Comparison of ENCODE assay signal across 9 mouse cellular contexts in genomic region chr6:141041781-141042625, GRCm38 (mm10).
DNase-seq lines count a peak whose midpoint lies in the region; ATAC-seq lines count a peak whose summit lies in the region.
"Had no signal": no experiment of that assay in that cellular context is flagged by ENCODE, and none has a peak within 500 bp of the region (broad histone marks: within the 10 kb centered on the region; RNA-seq: fewer than 3 reads in every experiment).

No protein-coding gene starts in this region.

- WGBS in midbrain, embryonic 14.5 days = 74% methylated on average over 16 of the region's 16 CpGs
- 77% methylated on average over 16 of the region's 16 CpGs for WGBS in midbrain, embryonic 13.5 days
- 45% methylated on average over 16 of the region's 16 CpGs for WGBS in heart, embryonic 16.5 days

- no peak overlapping the region for H3K27ac ChIP-seq in midbrain, embryonic 14.5 days (replicated peaks; ENCODE audit: low read depth, low read length)
- H3K27ac ChIP-seq in midbrain, embryonic 13.5 days = no peak overlapping the region
- peak overlapping the region; percentile 71 for H3K27ac ChIP-seq in heart, embryonic 16.5 days (ENCODE audit: low read length)
- H3K27ac ChIP-seq: neural tube, embryonic 12.5 days had no signal

- no peak overlapping the region for H3K4me2 ChIP-seq in midbrain, embryonic 14.5 days (ENCODE audit: low read length)
- no peak overlapping the region for H3K4me2 ChIP-seq in midbrain, embryonic 13.5 days (replicated peaks)
- peak overlapping the region; percentile 32 for H3K4me2 ChIP-seq in heart, embryonic 16.5 days (ENCODE audit: low read depth, low read length)
- H3K4me2 ChIP-seq: neural tube, embryonic 12.5 days had no signal

- no peak overlapping the region for H3K9ac ChIP-seq in midbrain, embryonic 14.5 days (replicated peaks; ENCODE audit: low read length)
- no peak overlapping the region for H3K9ac ChIP-seq in midbrain, embryonic 13.5 days (replicated peaks)
- H3K9ac ChIP-seq in heart, embryonic 16.5 days (ENCODE audit: low read length) = peak overlapping the region; percentile 25; the same call in 1 of the 2 replicates
- H3K9ac ChIP-seq: neural tube, embryonic 12.5 days had no signal

- no peak overlapping the region for H3K4me3 ChIP-seq in midbrain, embryonic 14.5 days (replicated peaks; ENCODE audit: low read depth, low read length)
- H3K4me3 ChIP-seq in midbrain, embryonic 13.5 days (replicated peaks) = no peak overlapping the region
- H3K4me3 ChIP-seq in heart, embryonic 16.5 days (ENCODE audit: low read length) = no peak overlapping the region
- H3K4me3 ChIP-seq: neural tube, embryonic 12.5 days had no signal

- no peaks in the 10 kb centered on the region for H3K9me3 ChIP-seq in midbrain, embryonic 14.5 days (ENCODE audit: control insufficient read depth, low read length)
- H3K9me3 ChIP-seq in midbrain, embryonic 13.5 days = no peaks in the 10 kb centered on the region
- no peaks in the 10 kb centered on the region for H3K9me3 ChIP-seq in heart, embryonic 16.5 days (replicated peaks; ENCODE audit: control insufficient read depth, low read length)
- H3K9me3 ChIP-seq: neural tube, embryonic 12.5 days had no signal

- H3K4me1 ChIP-seq in midbrain, embryonic 14.5 days (ENCODE audit: control insufficient read depth, insufficient read depth, low read length) = 0 out of 2 replicates have a peak, but pooled peaks cover 5% of the 10 kb centered on the region
- peaks cover 4% of the 10 kb centered on the region; the same call in 1 of the 2 replicates for H3K4me1 ChIP-seq in midbrain, embryonic 13.5 days (replicated peaks)
- H3K4me1 ChIP-seq in heart, embryonic 16.5 days (ENCODE audit: control insufficient read depth, insufficient read depth, low read length) = peaks cover 8% of the 10 kb centered on the region
- H3K4me1 ChIP-seq: neural tube, embryonic 12.5 days had no signal

- no peak for ATAC-seq in midbrain, embryonic 14.5 days (ENCODE audit: low FRiP score, low TSS enrichment)
- no peak for ATAC-seq in midbrain, embryonic 13.5 days
- peak; percentile 88 for ATAC-seq in heart, embryonic 16.5 days (replicated peaks; ENCODE audit: extremely low read depth, insufficient read depth, low FRiP score)

- no peaks in the 10 kb centered on the region for H3K36me3 ChIP-seq in midbrain, embryonic 14.5 days (ENCODE audit: control insufficient read depth, insufficient read depth, low read length)
- no peaks in the 10 kb centered on the region for H3K36me3 ChIP-seq in midbrain, embryonic 13.5 days
- no peaks in the 10 kb centered on the region for H3K36me3 ChIP-seq in heart, embryonic 16.5 days (ENCODE audit: control insufficient read depth, insufficient read depth)
- H3K36me3 ChIP-seq: neural tube, embryonic 12.5 days had no signal

- DNase-seq in midbrain, embryonic 14.5 days = peak; percentile 15
- DNase-seq in lung, adult 18-20 months = peak; percentile 37 to 57
- DNase-seq in yolk sac, embryonic 10.5 days (ENCODE audit: low spot score) = peak; percentile 20
- DNase-seq in neural tube, embryonic 10.5 days (ENCODE audit: extremely low spot score, low spot score) = no peak
- DNase-seq in left cerebral cortex, adult 8-10 months (ENCODE audit: low spot score in 2 of 2) = no peak
- DNase-seq: embryo, embryonic 11 days had no signal

- no peaks in the 10 kb centered on the region for H3K27me3 ChIP-seq in midbrain, embryonic 14.5 days (ENCODE audit: control insufficient read depth, insufficient read depth, low read length)
- H3K27me3 ChIP-seq in midbrain, embryonic 13.5 days = no peaks in the 10 kb centered on the region
- H3K27me3 ChIP-seq in heart, embryonic 16.5 days (ENCODE audit: control insufficient read depth, insufficient read depth, low read length) = no peaks in the 10 kb centered on the region
- H3K27me3 ChIP-seq: neural tube, embryonic 12.5 days had no signal

Comparison
In these comparisons a context has a peak if more than half of its experiments do, and no peak if none do; other contexts are left out.
1. DNase-seq: peak in midbrain, embryonic 14.5 days (single experiment), lung, adult 18-20 months (2 of 2) and yolk sac, embryonic 10.5 days (single experiment); none in neural tube, embryonic 10.5 days (single experiment) and left cerebral cortex, adult 8-10 months (0 of 2).